Mouse (Mus musculus) hindbrain, embryonic 11.5 days (tissue): Measurements from ENCODE around the gene Mtor. TPM values are rescaled to one million over a fixed set of nuclear protein-coding genes. Genes with fewer than 3 reads are reported as not detected.

Experiments
- ATAC-seq: fragments of 200-750 bp; cut with Nextera tagmentation; 2 replicates; pipeline ENCODE4 v1.8.0; 2017; ENCODE audit warnings: mild to moderate bottlenecking, moderate TSS enrichment, moderate library complexity; ENCODE audit not compliant: low FRiP score
- DNase-seq: peaks from one replicate; pipeline ENCODE4 v3.0.0-alpha.2; 2015; ENCODE audit warnings: low spot score
- H3K27ac ChIP-seq: fragments of 300-500 bp; sonication (generic); 2 replicates; pipeline ENCODE4 v1.5.1; 2014; ENCODE audit warnings: mild to moderate bottlenecking, low read depth, low read length
- H3K27me3 ChIP-seq: fragments of 300-500 bp; sonication (generic); 2 replicates; pipeline ENCODE4 v1.6.1; 2014; ENCODE audit warnings: mild to moderate bottlenecking, low read length, moderate library complexity, mixed read lengths; ENCODE audit not compliant: control insufficient read depth, insufficient read depth
- H3K36me3 ChIP-seq: fragments of 300-500 bp; sonication (generic); 2 replicates; pipeline ENCODE4 v1.6.1; 2014; ENCODE audit warnings: mild to moderate bottlenecking, low read length, moderate library complexity, mixed read lengths; ENCODE audit not compliant: control insufficient read depth, insufficient read depth
- H3K4me1 ChIP-seq: fragments of 300-500 bp; sonication (generic); replicated peaks from 2 replicates; pipeline ENCODE4 v1.6.1; 2014; ENCODE audit warnings: low read length, mixed read lengths; ENCODE audit not compliant: control insufficient read depth, insufficient read depth
- H3K4me2 ChIP-seq: fragments of 300-500 bp; sonication (generic); replicated peaks from 2 replicates; pipeline ENCODE4 v1.6.1; 2014; ENCODE audit warnings: mild to moderate bottlenecking, low read depth, low read length
- H3K4me3 ChIP-seq: fragments of 300-500 bp; sonication (generic); 2 replicates; pipeline ENCODE4 v1.5.1; 2014; ENCODE audit warnings: low read depth, low read length
- H3K9ac ChIP-seq: fragments of 300-500 bp; sonication (generic); 2 replicates; pipeline ENCODE4 v1.6.1; 2014; ENCODE audit warnings: low read depth, low read length
- H3K9me3 ChIP-seq: fragments of 300-500 bp; sonication (generic); 2 replicates; pipeline ENCODE4 v1.6.1; 2016; ENCODE audit warnings: low read length; ENCODE audit not compliant: control insufficient read depth
- WGBS: fragments of 180-500 bp; shearing (Covaris S2); extraction: QIAGEN DNeasy Blood & Tissue Kit; methylation state at CpG from one replicate; pipeline ENCODE4 v1.1.7; 2014; 5-methylcytosine and 5-hydroxymethylcytosine counted together
- polyA plus RNA-seq: library from polyadenylated mRNA; unstranded; fragments of >200 nt; fragmentation: Nextera tagmentation; extraction: Ambion mirVana; gene quantifications from 2 replicates; pipeline ENCODE4 v1.2.1, GENCODE M21; 2014

Mtor gene
- polyA plus RNA-seq, 1 experiment from 2014 or later: 33.0 TPM

GRCm38 (mm10) chr4:148417559-148417958 lies 30.9 kb upstream of the Mtor start:
- Histone ChIP-seq H3K27me3 (no peaks in the 10 kb centered on the region), H3K9me3 (no peaks in the 10 kb centered on the region), H3K36me3 (no peaks in the 10 kb centered on the region), H3K4me1 (no peaks in the 10 kb centered on the region), H3K9ac (no peak overlapping the region), H3K27ac (no peak overlapping the region), H3K4me3 (no peak overlapping the region), H3K4me2 (no peak overlapping the region)
- ATAC-seq (no peak), DNase-seq (no peak)
- WGBS: 60% methylated on average over 6 of the region's 6 CpGs

DNA sequence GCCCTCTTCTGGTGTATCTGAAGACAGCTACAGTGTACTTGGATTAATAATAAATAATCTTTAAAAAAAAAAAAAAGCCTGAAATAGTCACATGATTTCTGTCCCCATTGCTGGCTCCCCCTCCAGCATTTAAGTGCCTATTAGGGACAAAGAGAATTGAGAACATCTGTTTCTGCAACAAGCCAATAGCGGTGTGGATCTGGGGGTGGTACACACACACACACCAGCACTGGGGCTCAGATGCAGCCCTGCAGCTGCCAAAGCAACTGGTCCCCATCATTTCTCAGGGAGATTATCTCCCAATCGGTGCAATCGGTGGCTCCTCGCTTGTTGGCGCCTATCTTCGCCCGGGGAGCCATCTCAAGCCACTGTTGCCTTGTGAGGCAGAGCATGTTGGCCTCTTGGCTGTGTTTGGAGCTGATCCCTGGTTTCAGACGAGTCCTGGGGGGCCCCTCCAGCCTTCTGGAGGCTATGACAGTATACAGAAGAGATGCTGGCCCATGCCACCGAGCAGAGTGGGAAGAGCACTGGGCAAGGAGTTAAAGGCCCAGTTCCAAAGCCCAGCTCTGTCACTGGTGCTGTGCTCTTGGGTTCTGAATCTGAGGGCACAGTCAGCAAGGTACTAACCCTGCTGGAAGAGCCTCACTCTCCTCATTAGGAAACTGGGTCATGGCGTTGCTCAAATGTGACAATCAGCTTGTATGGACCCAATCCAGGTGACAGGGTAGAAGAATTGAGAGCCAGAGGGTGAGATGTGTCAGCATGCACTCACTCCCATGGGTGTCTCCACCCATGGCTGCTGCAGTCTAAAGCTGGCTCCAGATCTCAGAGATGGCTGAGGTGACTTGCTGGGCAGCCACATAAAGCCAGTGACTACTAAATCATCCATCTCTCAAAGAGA lies 21.2 kb upstream of the Mtor start:
- DNase-seq (no peak), ATAC-seq (no peak)
- Histone ChIP-seq H3K4me2 (no peak overlapping the region), H3K36me3 (no peaks in the 10 kb centered on the region), H3K4me3 (no peak overlapping the region), H3K9ac (no peak overlapping the region), H3K27me3 (no peaks in the 10 kb centered on the region), H3K9me3 (no peaks in the 10 kb centered on the region), H3K27ac (no peak overlapping the region), H3K4me1 (0 out of 2 replicates have a peak, but pooled peaks cover 2% of the 10 kb centered on the region)
- WGBS: 84% methylated on average over 10 of the region's 10 CpGs

GRCm38 (mm10) chr4:148428544-148428943 lies 19.9 kb upstream of the Mtor start:
- ATAC-seq: no peak
- Histone ChIP-seq H3K9ac (no peak overlapping the region), H3K9me3 (no peaks in the 10 kb centered on the region), H3K27ac (no peak overlapping the region), H3K27me3 (no peaks in the 10 kb centered on the region), H3K4me1 (0 out of 2 replicates have a peak, but pooled peaks cover 2% of the 10 kb centered on the region), H3K4me2 (no peak overlapping the region), H3K36me3 (no peaks in the 10 kb centered on the region), H3K4me3 (no peak overlapping the region)
- 84% methylated on average over 5 of the region's 5 CpGs for WGBS
- DNase-seq: no peak

GRCm38 (mm10) chr4:148429121-148429520 lies 19.3 kb upstream of the Mtor start:
- H3K36me3 ChIP-seq: no peaks in the 10 kb centered on the region
- no peak overlapping the region for H3K4me3 ChIP-seq
- 0 out of 2 replicates have a peak, but pooled peaks cover 2% of the 10 kb centered on the region for H3K4me1 ChIP-seq
- H3K27me3 ChIP-seq: no peaks in the 10 kb centered on the region
- no peak overlapping the region for H3K9ac ChIP-seq
- ATAC-seq: no peak
- no peak overlapping the region for H3K4me2 ChIP-seq
- no peaks in the 10 kb centered on the region for H3K9me3 ChIP-seq
- H3K27ac ChIP-seq: no peak overlapping the region
- 88% methylated on average over 11 of the region's 11 CpGs for WGBS
- DNase-seq: no peak

GRCm38 (mm10) chr4:148429686-148430085 lies 18.7 kb upstream of the Mtor start:
- Histone ChIP-seq H3K9ac (no peak overlapping the region), H3K36me3 (no peaks in the 10 kb centered on the region), H3K4me3 (no peak overlapping the region), H3K27me3 (no peaks in the 10 kb centered on the region), H3K4me2 (no peak overlapping the region), H3K9me3 (no peaks in the 10 kb centered on the region), H3K27ac (no peak overlapping the region), H3K4me1 (0 out of 2 replicates have a peak, but pooled peaks cover 2% of the 10 kb centered on the region)
- DNase-seq: peak; percentile 88
- WGBS: 9% methylated on average over 6 of the region's 6 CpGs
- ATAC-seq: peak; percentile 73; the same call in 1 of the 2 replicates

GRCm38 (mm10) chr4:148430880-148431519 lies 17.4 kb upstream of the Mtor start:
- WGBS: 84% methylated on average over 11 of the region's 11 CpGs
- Histone ChIP-seq H3K9ac (no peak overlapping the region), H3K36me3 (no peaks in the 10 kb centered on the region), H3K27me3 (no peaks in the 10 kb centered on the region), H3K4me1 (0 out of 2 replicates have a peak, but pooled peaks cover 2% of the 10 kb centered on the region), H3K9me3 (no peaks in the 10 kb centered on the region), H3K27ac (no peak overlapping the region), H3K4me2 (no peak overlapping the region), H3K4me3 (no peak overlapping the region)
- ATAC-seq (no peak), DNase-seq (no peak)

GRCm38 (mm10) chr4:148432488-148432887 lies 15.9 kb upstream of the Mtor start:
- H3K4me1 ChIP-seq: 0 out of 2 replicates have a peak, but pooled peaks cover under 1% of the 10 kb centered on the region
- ATAC-seq (no peak), DNase-seq (no peak)
- whole genome bisulfite sequencing: 88% methylated on average over 4 of the region's 4 CpGs
- no peaks in the 10 kb centered on the region for H3K9me3 ChIP-seq
- H3K27me3 ChIP-seq: no peaks in the 10 kb centered on the region
- no peak overlapping the region for H3K4me3 ChIP-seq
- H3K4me2 ChIP-seq: no peak overlapping the region
- no peak overlapping the region for H3K9ac ChIP-seq
- H3K36me3 ChIP-seq: no peaks in the 10 kb centered on the region
- no peak overlapping the region for H3K27ac ChIP-seq

- 83% methylated on average over 18 of the region's 18 CpGs for WGBS
- H3K9me3 ChIP-seq: no peaks in the 10 kb centered on the region
- no peaks in the 10 kb centered on the region for H3K27me3 ChIP-seq
- H3K36me3 ChIP-seq: no peaks in the 10 kb centered on the region
- 0 out of 2 replicates have a peak overlapping the region, but pooled peaks have one; percentile 30 for H3K27ac ChIP-seq
- ATAC-seq (no peak), DNase-seq (no peak)
- H3K4me2 ChIP-seq: no peak overlapping the region
- no peak overlapping the region for H3K4me3 ChIP-seq
- H3K4me1 ChIP-seq: no peaks in the 10 kb centered on the region
- no peak overlapping the region for H3K9ac ChIP-seq
Observed at GRCm38 (mm10) chr4:148433336-148433735, 15.1 kb upstream of the Mtor start.
